Mouse (Mus musculus) spleen, adult 18-20 months (tissue): ENCODE data around the gene Lce1a2.

Experiments used
- DNase-seq, 2 experiments: peaks; one replicate each; pipeline ENCODE4 v3.0.0; 2022; ENCODE audit warnings: mixed read lengths in 2 of 2

The Lce1a2 gene

DNA sequence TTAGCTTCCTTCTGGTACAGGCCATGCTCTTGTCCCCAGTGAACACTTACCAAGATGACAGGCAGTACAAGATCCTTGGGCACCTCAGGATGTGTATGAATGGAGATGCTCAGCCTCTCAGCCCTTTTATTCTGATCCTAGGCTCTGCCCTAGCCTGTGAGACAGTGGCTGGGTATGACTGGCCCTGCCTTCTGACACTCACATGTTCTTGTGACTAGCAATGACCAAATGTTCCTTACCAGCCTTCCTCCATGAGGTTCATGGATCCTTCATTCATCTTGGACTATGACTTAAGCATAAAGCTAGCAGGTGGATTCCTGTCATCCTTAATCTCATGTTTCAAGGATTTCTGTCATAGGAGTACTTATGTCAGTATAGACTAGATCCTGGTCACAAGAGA is at the start of gene Lce1a2:
TSS of gene Lce1a2 (minus strand) at position 101 of the 400 bp plus-strand sequence.
- no peak for DNase-seq

DNA sequence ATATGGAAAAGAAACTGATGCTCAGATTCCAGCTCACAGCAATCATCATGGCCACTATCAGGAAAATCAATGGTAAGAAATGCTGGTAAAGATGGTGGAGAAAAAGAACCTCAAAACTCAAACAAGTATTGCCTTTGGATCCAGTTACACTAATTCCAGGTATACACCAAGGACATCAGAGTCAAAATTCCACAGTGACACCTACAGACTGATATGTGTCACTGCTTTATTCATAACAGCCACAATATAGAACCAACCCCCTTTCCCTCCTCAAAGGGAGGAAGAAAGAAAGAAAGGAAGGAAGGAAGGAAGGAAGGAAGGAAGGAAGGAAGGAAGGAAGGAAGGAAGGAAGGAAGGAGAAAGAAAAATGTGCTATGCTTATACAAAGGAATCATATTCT is 45.0 kb upstream of the Lce1a2 start:
- no peak for DNase-seq

DNA sequence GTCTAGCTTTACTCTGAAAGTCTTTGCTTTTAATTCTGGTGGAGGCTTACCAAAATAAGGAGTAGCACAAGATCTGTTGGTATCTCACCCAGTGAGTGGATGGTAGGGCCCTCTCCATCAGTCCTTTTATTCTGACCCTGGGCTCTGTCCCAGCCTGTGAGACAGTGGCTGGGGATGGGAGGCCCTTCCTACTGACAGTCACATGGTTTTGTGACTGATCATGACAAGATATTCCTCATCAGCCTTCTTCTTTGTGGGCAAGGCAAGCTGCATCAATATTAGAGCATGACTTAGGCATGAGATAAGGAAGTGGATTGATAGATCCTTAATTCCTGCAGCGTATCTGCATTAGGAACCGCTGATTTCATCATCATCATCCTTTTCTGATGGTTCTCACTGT is 38.9 kb upstream of the Lce1a2 start, which contains the start of gene Lce1e:
TSS of gene Lce1e (minus strand) at position 101 of the 400 bp plus-strand sequence.
- DNase-seq, result no peak

DNA sequence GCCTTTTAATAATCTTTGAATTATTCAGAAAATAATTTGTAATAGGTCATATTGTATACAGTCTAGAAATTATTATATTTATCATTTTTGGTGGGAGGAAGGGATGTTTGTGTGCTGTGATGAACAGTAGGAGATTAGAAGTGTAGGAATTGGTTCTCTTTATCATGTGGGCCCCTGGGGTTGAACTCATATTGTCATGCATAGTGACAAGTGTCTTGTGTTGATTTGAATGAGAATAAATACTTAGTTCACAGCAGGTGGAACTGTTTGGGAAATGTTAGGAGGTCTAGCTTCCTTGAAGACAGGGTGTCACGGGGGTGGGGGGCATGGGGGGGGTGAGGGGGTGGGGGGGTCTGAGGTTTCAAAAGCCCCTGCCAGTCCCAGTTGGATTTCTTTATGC is 24.5 kb upstream of the Lce1a2 start:
- DNase-seq, result no peak

DNA sequence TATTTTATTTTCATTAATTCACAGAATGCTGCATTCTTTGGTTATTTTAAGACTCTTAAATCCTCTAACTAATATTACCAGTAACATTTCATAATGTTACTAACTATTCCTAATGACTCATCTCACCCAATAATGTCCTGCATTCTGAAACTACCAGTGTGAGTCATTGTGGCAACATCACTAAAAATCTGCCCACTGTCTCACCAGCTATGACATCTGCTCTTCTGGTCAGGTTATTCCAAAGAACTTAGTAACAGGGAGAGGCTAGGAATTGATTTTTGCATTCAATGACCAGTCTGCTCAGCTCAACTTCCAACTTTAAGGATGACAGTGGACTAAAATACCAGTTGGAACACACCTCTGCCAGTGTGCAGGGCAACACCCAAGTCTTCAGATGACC is 21.6 kb upstream of the Lce1a2 start:
- no peak for DNase-seq

DNA sequence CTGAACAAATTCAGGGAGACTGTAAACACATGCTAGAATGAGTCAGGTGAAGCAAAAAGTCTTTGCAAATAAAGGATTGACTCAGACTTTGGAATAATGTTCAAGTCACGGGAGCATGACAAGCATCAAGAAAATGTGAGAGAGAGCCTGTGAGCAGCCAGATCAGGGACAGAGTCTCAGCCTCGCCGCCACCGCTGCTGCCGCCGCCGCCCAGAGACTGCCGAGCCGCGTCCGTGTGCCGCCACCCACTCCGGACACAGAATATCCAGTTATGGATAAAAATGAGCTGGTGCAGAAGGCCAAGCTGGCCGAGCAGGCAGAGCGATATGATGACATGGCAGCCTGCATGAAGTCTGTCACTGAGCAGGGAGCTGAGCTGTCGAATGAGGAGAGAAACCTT is 19.0 kb upstream of the Lce1a2 start:
- DNase-seq, result peak; percentile 5 to 8

DNA sequence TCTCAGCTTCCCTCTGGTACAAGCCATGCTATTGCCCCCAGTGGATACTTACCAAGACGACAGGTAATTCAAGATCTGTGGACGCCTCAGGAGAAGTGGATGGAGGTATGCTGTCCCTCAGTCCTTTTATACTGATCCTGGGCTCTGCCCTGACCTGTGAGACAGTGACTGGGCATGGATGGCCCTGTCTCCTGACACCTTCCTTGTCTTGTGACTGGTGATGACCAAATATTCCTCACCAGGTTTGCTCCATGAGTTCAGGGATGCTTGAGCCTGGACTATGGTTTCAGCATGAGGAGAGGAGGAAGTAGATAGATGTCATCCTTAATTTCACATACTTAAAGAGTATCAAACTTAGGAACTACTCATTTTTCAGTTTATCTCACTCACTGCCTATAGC is 17.0 kb upstream of the Lce1a2 start, which contains the start of gene Lce1d:
TSS of gene Lce1d (minus strand) at position 101 of the 400 bp plus-strand sequence.
- no peak for DNase-seq

DNA sequence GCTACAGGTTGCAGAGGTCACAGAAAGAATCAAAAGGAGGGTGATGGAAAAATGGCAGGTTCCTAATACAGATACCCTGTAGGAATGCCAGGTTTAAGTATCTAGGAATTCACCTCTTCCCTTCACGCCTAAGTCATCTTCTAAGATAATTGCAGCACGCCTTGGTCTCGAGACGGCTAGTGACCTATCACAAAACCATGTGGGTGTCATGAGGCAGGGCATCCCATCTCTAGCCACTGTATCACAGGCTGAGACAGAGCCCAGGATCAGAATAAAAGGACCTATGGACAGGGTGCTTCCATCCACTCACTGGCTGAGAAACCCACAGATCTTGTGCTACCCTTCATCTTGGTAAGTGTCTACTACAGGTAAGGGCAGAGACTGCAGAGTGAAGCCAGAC is 8.8 kb upstream of the Lce1a2 start, which contains the start of gene Lce1c:
TSS of gene Lce1c (plus strand) at position 301 of the 400 bp plus-strand sequence.
- DNase-seq, result no peak

DNA sequence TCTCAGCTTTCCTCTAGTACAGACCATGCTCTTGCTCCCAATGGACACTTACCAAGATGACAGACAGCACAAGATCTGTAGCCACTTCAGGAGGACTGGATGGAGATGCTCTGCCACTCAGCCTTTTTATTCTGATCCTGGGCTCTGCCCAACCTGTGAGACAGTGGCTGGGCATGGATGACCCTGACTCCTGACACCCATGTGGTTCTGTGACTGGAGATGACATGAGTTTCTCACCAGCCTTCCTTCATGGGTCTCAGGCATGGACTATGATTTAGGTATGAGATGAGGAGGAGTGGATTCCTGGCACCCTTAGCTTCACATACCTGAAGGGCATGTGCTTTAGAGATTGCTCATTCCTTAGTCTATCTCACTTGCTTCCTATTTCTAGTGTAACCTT is 13.3 kb downstream of the Lce1a2 start, which contains the start of gene Lce1b:
TSS of gene Lce1b (minus strand) at position 101 of the 400 bp plus-strand sequence.
- no peak for DNase-seq

DNA sequence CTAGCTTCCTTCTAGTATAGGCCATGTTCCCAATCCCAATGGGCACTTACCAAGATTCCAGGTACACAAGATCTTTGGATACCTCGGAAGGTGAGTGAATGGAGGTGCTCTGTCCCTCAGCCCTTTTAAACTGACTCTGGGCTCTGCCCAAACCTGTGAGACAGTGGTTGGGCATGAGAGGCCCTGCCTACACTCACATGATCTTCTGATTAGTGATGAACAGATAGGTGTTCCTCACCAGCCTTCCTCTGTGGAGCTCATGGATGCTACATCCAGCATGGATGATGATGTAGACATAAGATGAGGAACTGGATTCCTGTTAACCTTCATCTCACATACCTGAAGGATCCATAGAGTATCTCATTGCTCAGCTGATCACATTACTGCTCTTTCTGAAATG is 21.9 kb downstream of the Lce1a2 start, which contains the start of gene Lce1a1:
TSS of gene Lce1a1 (minus strand) at position 101 of the 400 bp plus-strand sequence.
- no peak for DNase-seq

DNA sequence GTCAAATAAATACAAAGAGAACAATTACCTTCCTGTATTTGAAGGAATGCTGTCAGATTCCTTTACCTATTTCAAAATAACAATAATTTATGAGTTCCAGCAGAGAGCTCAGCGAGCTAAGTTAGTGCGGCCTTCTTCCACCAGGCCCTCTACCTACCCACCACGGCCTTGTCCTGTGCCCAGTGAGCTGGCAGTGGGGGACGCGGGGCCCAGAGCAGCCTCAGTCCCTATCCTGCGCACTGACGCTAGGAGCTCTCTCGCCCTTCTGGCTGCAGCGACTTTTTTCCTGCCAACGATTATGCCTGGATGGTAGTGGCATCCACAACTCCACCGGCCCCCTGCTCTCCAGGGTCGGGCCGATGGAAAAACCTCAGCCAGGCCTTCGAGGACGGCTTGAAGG is 30.3 kb downstream of the Lce1a2 start:
- DNase-seq, result no peak

DNA sequence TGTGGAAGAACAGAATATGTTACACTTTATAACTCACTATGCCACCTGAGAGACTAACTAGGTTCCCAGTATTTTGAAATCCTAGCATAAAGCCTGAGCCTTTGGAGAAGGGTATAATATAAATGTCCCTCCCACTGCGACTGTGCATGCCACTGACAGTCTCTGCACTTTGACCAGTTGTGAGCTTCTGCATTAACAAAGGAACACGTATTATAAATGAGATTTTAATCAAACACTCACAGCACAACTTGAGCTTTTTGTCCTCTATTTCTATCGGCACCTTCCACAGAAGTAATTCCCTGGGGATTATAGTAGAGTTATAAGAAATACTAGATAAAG is 31.5 kb downstream of the Lce1a2 start:
- DNase-seq, result no peak

DNA sequence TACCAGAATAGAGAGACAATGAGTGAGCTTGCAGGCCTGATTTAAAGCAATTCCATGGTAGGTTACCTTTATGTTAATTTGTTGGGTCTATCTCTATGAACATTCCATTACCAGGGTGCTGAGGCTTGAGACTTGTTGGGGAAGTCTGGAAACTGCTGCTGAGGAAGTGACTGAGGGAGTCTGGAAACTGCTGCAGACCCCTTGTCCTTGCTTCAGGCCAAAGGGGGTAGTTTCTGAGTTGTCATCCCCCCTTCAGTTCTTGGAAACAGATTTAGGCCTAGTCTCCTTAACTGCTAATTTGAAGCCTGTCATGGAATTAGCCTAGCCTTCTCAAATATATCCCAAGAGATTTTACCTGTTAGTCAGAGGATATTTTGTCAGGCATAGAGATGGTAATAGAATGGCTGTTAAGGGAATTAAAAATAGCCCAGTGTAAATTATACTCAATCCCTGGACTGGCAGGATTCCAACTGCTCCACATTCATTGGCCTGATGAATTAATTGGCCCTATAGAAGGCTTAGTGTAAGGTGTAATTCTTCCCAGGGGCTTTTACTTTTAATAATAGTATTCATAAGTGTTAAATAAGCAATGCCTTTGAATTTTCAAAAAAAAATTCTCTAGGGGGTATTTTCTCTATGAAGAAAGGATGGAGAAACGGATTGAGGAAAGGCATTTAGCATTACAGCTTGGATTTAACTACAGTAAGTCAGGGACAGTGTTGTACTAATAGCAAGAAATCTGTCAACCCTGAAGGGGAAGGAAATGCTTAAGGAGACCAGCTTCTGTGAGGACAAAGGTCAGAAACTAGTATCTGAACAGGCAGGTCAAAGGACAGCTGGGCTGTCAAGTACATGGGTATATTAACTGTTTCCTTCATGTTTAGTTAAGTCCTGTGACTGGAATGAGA is 32.1 kb downstream of the Lce1a2 start:
- no peak for DNase-seq

DNA sequence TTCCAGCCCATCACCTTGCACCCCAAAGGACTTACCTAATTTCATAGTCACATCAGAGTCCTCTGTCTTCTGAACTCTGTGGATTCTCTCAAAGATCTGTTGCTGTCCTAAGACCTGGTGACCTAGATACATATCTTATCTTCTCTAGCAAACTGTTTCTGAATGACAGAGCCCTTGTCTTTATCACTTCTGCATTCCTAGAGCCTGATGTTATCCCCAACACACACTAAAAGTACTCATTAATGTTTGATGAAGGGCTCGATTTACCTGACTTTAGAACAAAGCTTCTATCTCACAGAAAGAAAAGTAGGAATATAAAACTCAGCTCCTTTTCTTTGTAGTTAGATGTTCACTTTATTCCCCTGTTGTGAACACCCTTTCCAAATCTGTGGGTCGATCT is 48.6 kb downstream of the Lce1a2 start, which contains the start of gene Lce6a:
TSS of gene Lce6a (minus strand) at position 101 of the 400 bp plus-strand sequence.
- no peak for DNase-seq
